Mouse (Mus musculus): ENCODE results near the gene Nelfcd. TPM values are rescaled to one million over a fixed set of nuclear protein-coding genes. Genes with fewer than 3 reads are reported as not detected.

Nelfcd gene
- 10 to 100 TPM; 43.9 to 46.6 TPM for total RNA-seq (2023)

GRCm38 (mm10) chr2:174415731-174416310 lies at the start of gene Nelfcd:
Nelfcd (plus strand) TSS chr2:174415804.

GRCm38 (mm10) chr2:174438737-174439449 lies 23.3 kb downstream of the Nelfcd start, which contains the start of gene Ctsz:
Ctsz (minus strand) TSS chr2:174439039.

GRCm38 (mm10) chr2:174450353-174450752 lies 34.7 kb downstream of the Nelfcd start, which contains the start of gene Tubb1:
Tubb1 (plus strand) TSS chr2:174450695.

DNA sequence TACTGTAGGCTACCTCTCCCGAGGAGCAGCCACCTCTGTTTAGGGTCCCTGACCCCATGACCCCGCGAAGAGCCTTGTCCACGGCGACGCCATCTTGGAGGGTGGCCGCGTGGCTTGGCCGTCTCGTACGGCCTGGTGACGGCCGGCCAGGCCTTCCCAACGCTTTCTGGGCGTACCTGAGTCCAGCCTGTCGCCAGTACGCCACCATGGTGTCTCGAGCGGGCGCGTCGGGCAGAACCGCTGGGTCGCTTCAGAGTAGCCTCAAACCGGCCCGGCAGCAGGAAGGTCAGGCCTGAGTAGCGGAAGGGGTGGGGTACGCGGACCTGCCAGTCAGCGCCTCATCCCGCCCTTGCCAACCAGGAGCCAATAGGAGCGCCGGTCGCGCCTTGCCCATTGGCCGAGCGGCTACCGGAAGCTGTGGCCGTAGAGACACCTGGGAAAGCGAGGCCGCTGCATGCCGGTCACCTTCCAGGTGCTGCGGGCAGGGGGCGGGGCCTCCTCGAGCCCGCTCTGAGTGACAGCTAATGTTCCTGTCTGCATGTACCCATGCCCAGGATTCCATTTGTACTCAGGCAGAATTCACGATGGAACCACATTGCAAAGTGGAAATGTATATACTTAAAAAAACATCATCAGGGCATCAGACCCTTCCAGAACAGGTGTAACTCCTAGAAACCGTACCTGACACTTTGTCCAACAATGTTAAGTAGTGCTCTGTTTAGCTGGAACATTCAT lies 48.4 kb downstream of the Nelfcd start, which contains the start of gene Atp5e:
Gene Atp5e, minus strand, starts transcription at position 317 of the 735 bp plus-strand sequence.

DNA sequence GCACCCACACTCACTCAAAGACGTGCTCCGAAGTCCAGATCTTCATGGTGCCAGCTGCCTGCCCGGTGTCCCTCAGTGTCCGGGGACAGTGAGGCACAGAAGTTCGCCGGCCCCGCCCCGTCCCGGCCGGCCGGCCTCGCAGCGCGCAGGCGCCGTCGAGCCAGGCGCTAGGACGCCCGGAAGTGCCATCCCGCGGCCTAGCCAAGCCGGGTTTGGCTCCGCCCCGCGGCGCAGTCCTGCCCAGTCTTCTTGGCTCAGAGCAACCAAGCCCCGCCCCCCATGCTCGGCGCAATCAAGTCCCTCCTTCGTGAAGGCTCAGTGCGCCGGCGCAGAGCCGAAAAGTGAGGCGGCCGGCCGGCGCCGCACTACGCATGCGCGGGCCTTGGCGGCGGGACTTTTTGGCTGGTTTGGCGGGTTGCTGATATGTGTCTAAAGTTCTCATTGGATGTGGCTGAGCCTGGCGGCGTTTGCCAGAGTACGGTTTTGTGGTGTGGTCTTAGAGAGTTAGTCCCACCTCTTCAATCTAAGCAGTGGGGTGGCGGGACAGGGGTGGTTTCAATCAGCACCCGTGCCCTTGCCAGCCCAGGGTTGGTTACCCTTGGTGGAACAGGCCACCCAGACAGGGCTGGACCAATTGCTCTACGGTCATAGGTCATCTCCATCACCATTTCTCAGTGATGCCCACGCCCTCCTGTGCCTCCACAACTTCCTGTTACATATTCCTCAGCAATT lies 57.4 kb downstream of the Nelfcd start, which contains the start of gene Prelid3b:
Gene Prelid3b, minus strand, starts transcription at position 264 of the 732 bp plus-strand sequence.

Other genes with a start within 250 kb of the Nelfcd start
- 100 to 1,000 TPM; 349 to 392 TPM for gene Gnas, start 131.5 kb upstream of the Nelfcd start, total RNA-seq (2023)
- under 1 TPM; 0.68 to 0.90 TPM for gene Gm20721, start 69.1 kb upstream of the Nelfcd start, total RNA-seq (2023)
- gene Ctsz, start 23.2 kb downstream of the Nelfcd start, total RNA-seq (2023): 100 to 1,000 TPM; 157 to 164 TPM
- under 1 TPM; 0.57 TPM for gene Tubb1, start 34.9 kb downstream of the Nelfcd start, total RNA-seq (2023)
- 100 to 1,000 TPM; 171 to 194 TPM for gene Atp5e, start 48.3 kb downstream of the Nelfcd start, total RNA-seq (2023)
- gene Prelid3b, start 57.3 kb downstream of the Nelfcd start, total RNA-seq (2023): 10 to 100 TPM; 33.9 to 35.3 TPM
- 10 to 100 TPM; 10.9 to 14.7 TPM for gene Zfp831, start 227.7 kb downstream of the Nelfcd start, total RNA-seq (2023)